Mouse (Mus musculus): ENCODE measurements around the gene Slc7a11.

GRCm38 (mm10) chr3:50306334-50306733 is 137.1 kb downstream of the Slc7a11 start:
- TF ChIP-seq POLR2A (IDR thresholded peaks at IDR 0.05; ENCODE audit: control insufficient read depth, extremely low read depth, insufficient read depth, low read length, poor library complexity) = no peak
- no peak for TF ChIP-seq CTCF (IDR thresholded peaks at IDR 0.05; ENCODE audit: borderline replicate concordance, control insufficient read depth, extremely low read depth, insufficient read depth, low read length, poor library complexity)

Measured in thymus, adult 2 months (tissue).